ENCODE assay signal across 15 mouse cellular contexts in genomic region chr14:105432670-105433069, GRCm38 (mm10).
A peak's percentile ranks its signal among the peaks of the same experiment; 100 is the strongest.
DNase-seq lines count a peak whose midpoint lies in the region; ATAC-seq and TF ChIP-seq lines count a peak whose summit lies in the region.
"Had no signal": no experiment of that assay in that cellular context is flagged by ENCODE, and none has a peak within 500 bp of the region (broad histone marks: within the 10 kb centered on the region; RNA-seq: fewer than 3 reads in every experiment).

No protein-coding gene starts in this region.

- WGBS in heart, embryonic 11.5 days (ENCODE audit: insufficient replicate concordance) = 2% methylated on average over 4 of the region's 4 CpGs
- 7% methylated on average over 4 of the region's 4 CpGs for WGBS in liver, embryonic 11.5 days
- 15% methylated on average over 4 of the region's 4 CpGs for WGBS in liver, embryonic 12.5 days (ENCODE audit: insufficient replicate concordance)
- 3% methylated on average over 4 of the region's 4 CpGs for WGBS in embryonic facial prominence, embryonic 14.5 days
- 3% methylated on average over 4 of the region's 4 CpGs for WGBS in midbrain, embryonic 16.5 days

- peak overlapping the region; percentile 30; the same call in 1 of the 2 replicates for H3K27ac ChIP-seq in heart, embryonic 11.5 days (ENCODE audit: low read depth, low read length)
- H3K27ac ChIP-seq in liver, embryonic 11.5 days (ENCODE audit: low read depth, low read length) = no peak overlapping the region
- H3K27ac ChIP-seq in liver, embryonic 12.5 days = no peak overlapping the region
- H3K27ac ChIP-seq in embryonic facial prominence, embryonic 14.5 days (replicated peaks; ENCODE audit: low read depth, low read length) = no peak overlapping the region
- no peak overlapping the region for H3K27ac ChIP-seq in midbrain, embryonic 16.5 days (ENCODE audit: low read length)
- no peak overlapping the region for H3K27ac ChIP-seq in layer of hippocampus, adult 2 months
- H3K27ac ChIP-seq: liver, embryonic 15.5 days; neural tube, embryonic 13.5 days had no signal

- H3K4me3 ChIP-seq in heart, embryonic 11.5 days (ENCODE audit: low read depth, low read length) = no peak overlapping the region
- no peak overlapping the region for H3K4me3 ChIP-seq in liver, embryonic 11.5 days (ENCODE audit: low read depth, low read length)
- H3K4me3 ChIP-seq in liver, embryonic 12.5 days = no peak overlapping the region
- H3K4me3 ChIP-seq in embryonic facial prominence, embryonic 14.5 days (ENCODE audit: low read depth, low read length) = no peak overlapping the region
- no peak overlapping the region for H3K4me3 ChIP-seq in midbrain, embryonic 16.5 days (ENCODE audit: low read depth, low read length)
- H3K4me3 ChIP-seq in layer of hippocampus, adult 2 months = no peak overlapping the region
- H3K4me3 ChIP-seq: liver, embryonic 15.5 days; neural tube, embryonic 13.5 days had no signal

- DNase-seq in heart, postnatal 4 days = no peak
- no peak for DNase-seq in liver, embryonic 11.5 days (ENCODE audit: low spot score)
- DNase-seq in embryonic facial prominence, embryonic 14.5 days (ENCODE audit: low spot score) = peak; percentile 41
- no peak for DNase-seq in layer of hippocampus, adult 2 months (ENCODE audit: low spot score in 2 of 2)
- DNase-seq in spleen, postnatal 36 days (ENCODE audit: low spot score in 2 of 2) = no peak
- DNase-seq: B cell, adult 2 months; cerebellum, adult 9-11 months; kidney, postnatal 10 days; thymus, postnatal 36 days had no signal

- peaks cover 12% of the 10 kb centered on the region; the same call in 1 of the 2 replicates for H3K4me1 ChIP-seq in heart, embryonic 11.5 days (ENCODE audit: control insufficient read depth, insufficient read depth, low read length)
- 0 out of 2 replicates have a peak, but pooled peaks cover 2% of the 10 kb centered on the region for H3K4me1 ChIP-seq in liver, embryonic 11.5 days (replicated peaks; ENCODE audit: control insufficient read depth, insufficient read depth, low read length)
- 0 out of 2 replicates have a peak, but pooled peaks cover 6% of the 10 kb centered on the region for H3K4me1 ChIP-seq in liver, embryonic 12.5 days
- peaks cover 8% of the 10 kb centered on the region for H3K4me1 ChIP-seq in embryonic facial prominence, embryonic 14.5 days (ENCODE audit: control insufficient read depth, insufficient read depth, low read length)
- H3K4me1 ChIP-seq in midbrain, embryonic 16.5 days (ENCODE audit: control insufficient read depth, insufficient read depth, low read length) = peaks cover 3% of the 10 kb centered on the region; the same call in 1 of the 2 replicates

- no peaks in the 10 kb centered on the region for H3K36me3 ChIP-seq in heart, embryonic 11.5 days (ENCODE audit: control insufficient read depth, insufficient read depth, low read length)
- H3K36me3 ChIP-seq in liver, embryonic 11.5 days (ENCODE audit: control insufficient read depth, insufficient read depth, low read length) = no peaks in the 10 kb centered on the region
- H3K36me3 ChIP-seq in liver, embryonic 12.5 days = no peaks in the 10 kb centered on the region
- no peaks in the 10 kb centered on the region for H3K36me3 ChIP-seq in embryonic facial prominence, embryonic 14.5 days (ENCODE audit: control insufficient read depth, insufficient read depth, low read length)
- no peaks in the 10 kb centered on the region for H3K36me3 ChIP-seq in midbrain, embryonic 16.5 days (ENCODE audit: control insufficient read depth, insufficient read depth, low read length)
- H3K36me3 ChIP-seq: G1E; liver, embryonic 15.5 days; neural tube, embryonic 13.5 days had no signal

- no peak for TF ChIP-seq CTCF in layer of hippocampus, adult 2 months (conservative IDR thresholded peaks at IDR 0.05)

- peak overlapping the region; percentile 33 for H3K4me2 ChIP-seq in heart, embryonic 11.5 days
- H3K4me2 ChIP-seq in liver, embryonic 11.5 days = no peak overlapping the region
- H3K4me2 ChIP-seq in liver, embryonic 12.5 days = no peak overlapping the region
- no peak overlapping the region for H3K4me2 ChIP-seq in embryonic facial prominence, embryonic 14.5 days (ENCODE audit: low read depth, low read length)
- H3K4me2 ChIP-seq in midbrain, embryonic 16.5 days (ENCODE audit: low read length) = no peak overlapping the region
- H3K4me2 ChIP-seq: liver, embryonic 15.5 days; neural tube, embryonic 13.5 days had no signal

- no peaks in the 10 kb centered on the region for H3K27me3 ChIP-seq in heart, embryonic 11.5 days (ENCODE audit: control insufficient read depth, insufficient read depth, low read length)
- no peaks in the 10 kb centered on the region for H3K27me3 ChIP-seq in liver, embryonic 11.5 days (replicated peaks; ENCODE audit: control insufficient read depth, insufficient read depth, low read length)
- no peaks in the 10 kb centered on the region for H3K27me3 ChIP-seq in liver, embryonic 12.5 days (replicated peaks)
- H3K27me3 ChIP-seq in embryonic facial prominence, embryonic 14.5 days (replicated peaks; ENCODE audit: control insufficient read depth, insufficient read depth, low read length) = no peaks in the 10 kb centered on the region
- H3K27me3 ChIP-seq in midbrain, embryonic 16.5 days (ENCODE audit: control insufficient read depth, insufficient read depth, low read depth, low read length) = no peaks in the 10 kb centered on the region
- H3K27me3 ChIP-seq: liver, embryonic 15.5 days; neural tube, embryonic 13.5 days had no signal

- peak; percentile 67 for ATAC-seq in heart, embryonic 11.5 days (replicated peaks; ENCODE audit: insufficient number of reproducible peaks, low FRiP score, low TSS enrichment)
- peak; percentile 57 for ATAC-seq in liver, embryonic 11.5 days (replicated peaks; ENCODE audit: low FRiP score)
- no peak for ATAC-seq in liver, embryonic 12.5 days
- peak; percentile 41; the same call in 1 of the 2 replicates for ATAC-seq in embryonic facial prominence, embryonic 14.5 days (ENCODE audit: low read depth)
- ATAC-seq in midbrain, embryonic 16.5 days = 0 out of 2 replicates have a peak, but pooled peaks have one; percentile 36

- H3K9me3 ChIP-seq in heart, embryonic 11.5 days (replicated peaks; ENCODE audit: control insufficient read depth, low read length) = no peaks in the 10 kb centered on the region
- no peaks in the 10 kb centered on the region for H3K9me3 ChIP-seq in liver, embryonic 11.5 days (ENCODE audit: control insufficient read depth, low read length)
- no peaks in the 10 kb centered on the region for H3K9me3 ChIP-seq in liver, embryonic 12.5 days (replicated peaks)
- no peaks in the 10 kb centered on the region for H3K9me3 ChIP-seq in embryonic facial prominence, embryonic 14.5 days (ENCODE audit: control insufficient read depth, low read length)
- H3K9me3 ChIP-seq in midbrain, embryonic 16.5 days (replicated peaks; ENCODE audit: control insufficient read depth, low read length, poor library complexity, severe bottlenecking) = no peaks in the 10 kb centered on the region
- H3K9me3 ChIP-seq: liver, embryonic 15.5 days; neural tube, embryonic 13.5 days had no signal

- no peak overlapping the region for H3K9ac ChIP-seq in heart, embryonic 11.5 days (ENCODE audit: low read depth, low read length)
- no peak overlapping the region for H3K9ac ChIP-seq in liver, embryonic 11.5 days (ENCODE audit: low read depth, low read length)
- H3K9ac ChIP-seq in liver, embryonic 12.5 days = no peak overlapping the region
- no peak overlapping the region for H3K9ac ChIP-seq in embryonic facial prominence, embryonic 14.5 days (ENCODE audit: low read depth, low read length)
- no peak overlapping the region for H3K9ac ChIP-seq in midbrain, embryonic 16.5 days (ENCODE audit: low read depth, low read length)
- H3K9ac ChIP-seq: liver, embryonic 15.5 days; neural tube, embryonic 13.5 days had no signal
